Mouse (Mus musculus) neutrophil, adult 5-6 weeks (primary cell): ENCODE data around the gene Gzmm. TPM values are rescaled to one million over a fixed set of nuclear protein-coding genes. Genes with fewer than 3 reads are reported as not detected.

ENCODE experiments used
- total RNA-seq: library from RNA; stranded (forward); fragments of 200-1000 nt; gene quantifications from 2 replicates; pipeline ENCODE4 v1.2.3, GENCODE M21; 2017

Gene Gzmm
- total RNA-seq, 1 experiment from 2014 or later, result 1.5 TPM

Other genes starting within 250 kb of the Gzmm start
- gene Vmn2r83, start 220.3 kb upstream of the Gzmm start, total RNA-seq, result 0.12 and 0.23 TPM in 2 replicates
- 1.8 and 1.9 TPM in 2 replicates for gene Plpp2, start 155.2 kb upstream of the Gzmm start, total RNA-seq
- gene Mier2, start 133.8 kb upstream of the Gzmm start, total RNA-seq, result 18.9 and 21.2 TPM in 2 replicates
- gene Theg, start 101.7 kb upstream of the Gzmm start, total RNA-seq, result not detected in 2 replicates
- not detected in 2 replicates for gene C2cd4c, start 75.0 kb upstream of the Gzmm start, total RNA-seq
- gene Shc2, start 51.1 kb upstream of the Gzmm start, total RNA-seq, result not detected in 2 replicates
- gene Odf3l2, start 43.3 kb upstream of the Gzmm start, total RNA-seq, result not detected in 2 replicates
- not detected in 2 replicates for gene Madcam1, start 24.5 kb upstream of the Gzmm start, total RNA-seq
- gene Tpgs1, start 19.7 kb upstream of the Gzmm start, total RNA-seq, result 16.0 and 16.1 TPM in 2 replicates
- 90.5 and 95.5 TPM in 2 replicates for gene Cdc34, start 6.8 kb upstream of the Gzmm start, total RNA-seq
- gene Bsg, start 15.5 kb downstream of the Gzmm start, total RNA-seq, result 105 and 111 TPM in 2 replicates
- not detected in 2 replicates for gene Hcn2, start 27.6 kb downstream of the Gzmm start, total RNA-seq
- 21.9 and 24.6 TPM in 2 replicates for gene Polrmt, start 57.6 kb downstream of the Gzmm start, total RNA-seq
- gene Fgf22, start 66.1 kb downstream of the Gzmm start, total RNA-seq, result not detected in 2 replicates
- gene Rnf126, start 77.9 kb downstream of the Gzmm start, total RNA-seq, result 12.0 and 15.9 TPM in 2 replicates
- gene Fstl3, start 88.3 kb downstream of the Gzmm start, total RNA-seq, result 1.0 and 2.6 TPM in 2 replicates
- gene Prss57, start 101.9 kb downstream of the Gzmm start, total RNA-seq, result 1.1 and 1.2 TPM in 2 replicates
- gene Palm, start 104.6 kb downstream of the Gzmm start, total RNA-seq, result 40.6 and 42.1 TPM in 2 replicates
- 1.0 and 1.4 TPM in 2 replicates for gene Misp, start 132.0 kb downstream of the Gzmm start, total RNA-seq
- 101 and 117 TPM in 2 replicates for gene Ptbp1, start 165.4 kb downstream of the Gzmm start, total RNA-seq
- not detected in 2 replicates for gene Prtn3, start 185.5 kb downstream of the Gzmm start, total RNA-seq
- 0.93 and 1.7 TPM in 2 replicates for gene Plppr3, start 185.6 kb downstream of the Gzmm start, total RNA-seq
- gene Elane, start 197.2 kb downstream of the Gzmm start, total RNA-seq, result not detected in 2 replicates
- gene Cfd, start 201.8 kb downstream of the Gzmm start, total RNA-seq, result not detected in 2 replicates
- 14.0 and 15.0 TPM in 2 replicates for gene Med16, start 219.9 kb downstream of the Gzmm start, total RNA-seq
- not detected in 2 replicates for gene Gm26602, start 221.8 kb downstream of the Gzmm start, total RNA-seq
- 1.4 and 2.4 TPM in 2 replicates for gene Kiss1r, start 228.0 kb downstream of the Gzmm start, total RNA-seq
- 147 and 149 TPM in 2 replicates for gene R3hdm4, start 232.2 kb downstream of the Gzmm start, total RNA-seq
- gene Arid3a, start 238.0 kb downstream of the Gzmm start, total RNA-seq, result 58.8 and 68.0 TPM in 2 replicates